Mouse (Mus musculus) cortical plate, adult 2 months (tissue): Measurements from ENCODE around the gene Teddm3. TPM values are rescaled to one million over a fixed set of nuclear protein-coding genes. Genes with fewer than 3 reads are reported as not detected.
"Not testable (repeated sequence)": the region's sequence is repeated elsewhere in the genome, so short reads cannot be mapped to it uniquely, and the experiment has no call there.

ENCODE experiments used
- H3K27ac ChIP-seq: fragments of 200-500 bp; 2 replicates; pipeline ENCODE4 v1.5.1; 2012; ENCODE audit warnings: low read length, control low read depth, inconsistent platforms; ENCODE audit not compliant: insufficient read depth
- H3K4me1 ChIP-seq: fragments of 200-500 bp; 2 replicates; pipeline ENCODE4 v1.6.1; 2011; ENCODE audit warnings: low read length; ENCODE audit not compliant: control insufficient read depth, insufficient read depth
- H3K4me3 ChIP-seq: fragments of 200-500 bp; 2 replicates; pipeline ENCODE4 v1.5.1; 2011; ENCODE audit warnings: mild to moderate bottlenecking, low read length, control low read depth; ENCODE audit not compliant: insufficient read depth
- CTCF ChIP-seq: fragments of 200-500 bp; IDR thresholded peaks from 2 replicates; pipeline ENCODE4 v1.5.1; 2011; ENCODE audit warnings: mild to moderate bottlenecking, control low read depth, low read length; ENCODE audit not compliant: insufficient read depth; ENCODE audit errors: extremely low read depth
- POLR2A ChIP-seq: fragments of 200-500 bp; IDR thresholded peaks from 2 replicates; pipeline ENCODE4 v1.6.1; 2011; ENCODE audit warnings: mild to moderate bottlenecking, low read length, control low read depth; ENCODE audit not compliant: insufficient read depth; ENCODE audit errors: extremely low read depth
- polyA plus RNA-seq: library from polyadenylated mRNA; depleted of rRNA; stranded (reverse); fragments of >200 nt; gene quantifications from 2 replicates; pipeline ENCODE4 v1.2.3, GENCODE M21; 2012

The Teddm3 gene
- polyA plus RNA-seq, 1 experiment, result 1.4 TPM

- Histone ChIP-seq H3K4me3 (no peak overlapping the region), H3K27ac (no peak overlapping the region), H3K4me1 (peaks cover 6% of the 10 kb centered on the region; the same call in 1 of the 2 replicates)
- TF ChIP-seq POLR2A (no peak), CTCF (no peak)
Measured at GRCm38 (mm10) chr16:21191569-21191968, 37.8 kb upstream of the Teddm3 start.

- peaks cover 6% of the 10 kb centered on the region; the same call in 1 of the 2 replicates for H3K4me1 ChIP-seq
- no peak overlapping the region for H3K4me3 ChIP-seq
- TF ChIP-seq CTCF (peak; percentile 38; the same call in 1 of the 2 replicates), POLR2A (no peak)
- H3K27ac ChIP-seq, result no peak overlapping the region
Measured at GRCm38 (mm10) chr16:21188345-21188744, 34.5 kb upstream of the Teddm3 start.

- H3K4me3 ChIP-seq, result no peak overlapping the region
- peaks cover 7% of the 10 kb centered on the region; the same call in 1 of the 2 replicates for H3K4me1 ChIP-seq
- peak overlapping the region; percentile 57 for H3K27ac ChIP-seq
- TF ChIP-seq POLR2A (no peak), CTCF (no peak)
Measured at GRCm38 (mm10) chr16:21187568-21187967, 33.8 kb upstream of the Teddm3 start.

GRCm38 (mm10) chr16:21184697-21185096 lies 30.9 kb upstream of the Teddm3 start:
- Histone ChIP-seq H3K4me3 (no peak overlapping the region), H3K4me1 (peaks cover 10% of the 10 kb centered on the region), H3K27ac (0 out of 2 replicates have a peak overlapping the region, but pooled peaks have one; percentile 41)
- TF ChIP-seq CTCF (no peak), POLR2A (no peak)

- Histone ChIP-seq H3K4me1 (peaks cover 5% of the 10 kb centered on the region), H3K27ac (peak overlapping the region; percentile 93), H3K4me3 (no peak overlapping the region)
- TF ChIP-seq CTCF (no peak), POLR2A (no peak)
Measured at GRCm38 (mm10) chr16:21182108-21182507, 28.3 kb upstream of the Teddm3 start.

- Histone ChIP-seq H3K4me1 (no peaks in the 10 kb centered on the region), H3K27ac (no peak overlapping the region), H3K4me3 (no peak overlapping the region)
- TF ChIP-seq POLR2A, result no peak
- TF ChIP-seq CTCF, result no peak
Measured at GRCm38 (mm10) chr16:21175236-21175635, 21.4 kb upstream of the Teddm3 start.

- Histone ChIP-seq H3K27ac (no peak overlapping the region; the same call in 1 of the 2 replicates), H3K4me3 (no peak overlapping the region), H3K4me1 (no peaks in the 10 kb centered on the region)
- TF ChIP-seq CTCF, result no peak
- no peak for TF ChIP-seq POLR2A
Measured at GRCm38 (mm10) chr16:21168730-21169129, 14.9 kb upstream of the Teddm3 start.

GRCm38 (mm10) chr16:21165343-21166220 lies 11.8 kb upstream of the Teddm3 start:
- not testable (repeated sequence) for H3K4me3 ChIP-seq, H3K27ac ChIP-seq, H3K4me1 ChIP-seq

- not testable (repeated sequence) for H3K4me1 ChIP-seq, H3K27ac ChIP-seq, H3K4me3 ChIP-seq
Measured at GRCm38 (mm10) chr16:21163423-21163822, 9.6 kb upstream of the Teddm3 start.

GRCm38 (mm10) chr16:21159226-21159625 lies 5.4 kb upstream of the Teddm3 start:
- H3K4me1 ChIP-seq, H3K4me3 ChIP-seq, H3K27ac ChIP-seq: not testable (repeated sequence)

- H3K4me3 ChIP-seq, H3K4me1 ChIP-seq, H3K27ac ChIP-seq: not testable (repeated sequence)
Measured at GRCm38 (mm10) chr16:21156261-21156660, 2.5 kb upstream of the Teddm3 start.
